Mouse (Mus musculus) C2C12 (cell line): Measurements from ENCODE around the gene Oasl2. TPM values are rescaled to one million over a fixed set of nuclear protein-coding genes. Genes with fewer than 3 reads are reported as not detected.

ENCODE experiments used
- H3K27me3 ChIP-seq: one replicate; pipeline ENCODE4 v1.6.1; 2011; ENCODE audit not compliant: control insufficient read depth, insufficient read depth, insufficient read length
- H3K36me3 ChIP-seq: one replicate; pipeline ENCODE4 v1.6.1; 2011; ENCODE audit not compliant: control insufficient read depth, insufficient read depth
- H3K4me3 ChIP-seq: one replicate; pipeline ENCODE4 v1.5.1; 2011; ENCODE audit warnings: mild to moderate bottlenecking, control low read depth; ENCODE audit not compliant: poor library complexity, insufficient read depth, severe bottlenecking
- H3K79me2 ChIP-seq: one replicate; pipeline ENCODE4 v1.6.1; 2011; ENCODE audit not compliant: control insufficient read depth, insufficient read depth
- H3K79me3 ChIP-seq: one replicate; pipeline ENCODE4 v1.6.1; 2011; ENCODE audit warnings: low read depth, control low read depth
- H3ac ChIP-seq: one replicate; pipeline ENCODE3; 2011; ENCODE audit warnings: low read depth; ENCODE audit not compliant: control insufficient read depth, insufficient read length
- CEBPB ChIP-seq: IDR thresholded peaks from one replicate; pipeline ENCODE4 v1.6.1; 2011; ENCODE audit warnings: low read depth, mild to moderate bottlenecking, control low read depth, moderate library complexity
- CTCF ChIP-seq: IDR thresholded peaks from one replicate; pipeline ENCODE4 v1.5.1; 2011; ENCODE audit not compliant: control insufficient read depth, insufficient read depth, insufficient read length
- FOSL1 ChIP-seq: IDR thresholded peaks from one replicate; pipeline ENCODE4 v1.8.0; 2011; ENCODE audit warnings: mild to moderate bottlenecking, low read length; ENCODE audit not compliant: poor library complexity, insufficient read depth, severe bottlenecking
- MAX ChIP-seq: IDR thresholded peaks from one replicate; pipeline ENCODE4 v1.6.1; 2011; ENCODE audit warnings: mild to moderate bottlenecking, control low read depth
- MYOD1 ChIP-seq: IDR thresholded peaks from one replicate; pipeline ENCODE4 v1.6.1; 2011; ENCODE audit warnings: low read depth; ENCODE audit not compliant: control insufficient read depth, insufficient read length
- MYOG ChIP-seq: IDR thresholded peaks from one replicate; pipeline ENCODE4 v1.6.1; 2011; ENCODE audit not compliant: control insufficient read depth, insufficient read length; ENCODE audit errors: extremely low read depth
- USF1 ChIP-seq: IDR thresholded peaks from one replicate; pipeline ENCODE4 v1.6.1; 2011; ENCODE audit warnings: low read depth, mild to moderate bottlenecking, control low read depth, moderate library complexity
- polyA plus RNA-seq: library from polyadenylated mRNA; unstranded; fragments of >200 nt; fragmentation: generic; extraction: Trizol; gene quantifications from one replicate; pipeline ENCODE4 v1.2.1, GENCODE M21; 2012; ENCODE audit warnings: missing spikeins

Gene Oasl2
- polyA plus RNA-seq, 1 experiment, result 0.40 TPM

GRCm38 (mm10) chr5:114948891-114949290 lies 52.2 kb downstream of the Oasl2 start:
- peaks cover 12% of the 10 kb centered on the region for H3K36me3 ChIP-seq

GRCm38 (mm10) chr5:114949316-114949715 lies 52.6 kb downstream of the Oasl2 start:
- Histone ChIP-seq H3K36me3 (peaks cover 12% of the 10 kb centered on the region), H3K79me2 (no peaks in the 10 kb centered on the region), H3ac (no peak overlapping the region), H3K4me3 (no peak overlapping the region), H3K27me3 (no peaks in the 10 kb centered on the region), H3K79me3 (no peaks in the 10 kb centered on the region)
- TF ChIP-seq CEBPB (no peak), MYOG (no peak), USF1 (no peak), MYOD1 (no peak), CTCF (no peak), MAX (no peak), FOSL1 (no peak)

More at GRCm38 (mm10) chr5:114948891-114949290, 52.2 kb downstream of the Oasl2 start:
- Histone ChIP-seq H3K79me3 (no peaks in the 10 kb centered on the region), H3K4me3 (no peak overlapping the region), H3K27me3 (no peaks in the 10 kb centered on the region), H3ac (no peak overlapping the region), H3K79me2 (peaks cover 3% of the 10 kb centered on the region)
- TF ChIP-seq FOSL1 (no peak), CTCF (no peak), MAX (no peak), MYOG (no peak), USF1 (no peak), MYOD1 (no peak), CEBPB (no peak)

- H3K27me3 ChIP-seq, result no peaks in the 10 kb centered on the region
- TF ChIP-seq MAX (no peak), CTCF (no peak), FOSL1 (no peak), USF1 (no peak), CEBPB (no peak), MYOG (no peak), MYOD1 (no peak)
- no peak overlapping the region for H3K4me3 ChIP-seq
- no peaks in the 10 kb centered on the region for H3K79me2 ChIP-seq
- H3K36me3 ChIP-seq, result peaks cover 12% of the 10 kb centered on the region
- no peak overlapping the region for H3ac ChIP-seq
- H3K79me3 ChIP-seq, result no peaks in the 10 kb centered on the region
Observed at GRCm38 (mm10) chr5:114949812-114950211, 53.1 kb downstream of the Oasl2 start.

GRCm38 (mm10) chr5:114950669-114951068 lies 53.9 kb downstream of the Oasl2 start:
- Histone ChIP-seq H3K27me3 (no peaks in the 10 kb centered on the region), H3K36me3 (peaks cover 12% of the 10 kb centered on the region), H3ac (no peak overlapping the region), H3K79me2 (no peaks in the 10 kb centered on the region), H3K79me3 (no peaks in the 10 kb centered on the region), H3K4me3 (no peak overlapping the region)
- TF ChIP-seq MAX, result no peak
- no peak for TF ChIP-seq MYOG
- TF ChIP-seq MYOD1, result no peak

GRCm38 (mm10) chr5:114951279-114951880 lies 54.6 kb downstream of the Oasl2 start:
- H3K79me3 ChIP-seq, result no peaks in the 10 kb centered on the region
- no peaks in the 10 kb centered on the region for H3K27me3 ChIP-seq
- H3ac ChIP-seq, result no peak overlapping the region
- H3K4me3 ChIP-seq, result no peak overlapping the region
- peaks cover 12% of the 10 kb centered on the region for H3K36me3 ChIP-seq
- H3K79me2 ChIP-seq, result no peaks in the 10 kb centered on the region
- TF ChIP-seq CTCF (no peak), MAX (no peak), MYOG (no peak), USF1 (no peak), MYOD1 (no peak), CEBPB (no peak), FOSL1 (no peak)

- TF ChIP-seq MAX (no peak), CEBPB (no peak)
- Histone ChIP-seq H3K27me3 (no peaks in the 10 kb centered on the region), H3K79me3 (no peaks in the 10 kb centered on the region), H3K36me3 (peaks cover 7% of the 10 kb centered on the region), H3ac (no peak overlapping the region), H3K79me2 (no peaks in the 10 kb centered on the region), H3K4me3 (no peak overlapping the region)
Observed at GRCm38 (mm10) chr5:114953326-114953725, 56.6 kb downstream of the Oasl2 start.
